Mouse (Mus musculus): ENCODE measurements around the gene Col4a6. TPM values are rescaled to one million over a fixed set of nuclear protein-coding genes. Genes with fewer than 3 reads are reported as not detected.
A peak's percentile ranks its signal among the peaks of the same experiment; 100 is the strongest.

The Col4a6 gene
- polyA plus RNA-seq, 1 experiment from 2014 or later: 2.3 TPM

- TF ChIP-seq CTCF (IDR thresholded peaks at IDR 0.05; ENCODE audit: low read depth): no peak
- ATAC-seq (replicated peaks; ENCODE audit: low FRiP score, low read depth) (no peak), DNase-seq (ENCODE audit: low spot score) (no peak)
- no peaks in the 10 kb centered on the region for H3K9me3 ChIP-seq (replicated peaks; ENCODE audit: low read length)
- H3K4me3 ChIP-seq (replicated peaks; ENCODE audit: low read depth, low read length): no peak overlapping the region
- H3K27me3 ChIP-seq (ENCODE audit: insufficient read depth, low read length): no peaks in the 10 kb centered on the region
- no peak overlapping the region for H3K27ac ChIP-seq
- H3K36me3 ChIP-seq (ENCODE audit: insufficient read depth, low read length): no peaks in the 10 kb centered on the region
- 68% methylated on average over 3 of the region's 3 CpGs for WGBS
- H3K4me2 ChIP-seq (ENCODE audit: low read length): no peak overlapping the region
- no peak overlapping the region for H3K9ac ChIP-seq (ENCODE audit: low read depth, low read length)
- no peaks in the 10 kb centered on the region for H3K4me1 ChIP-seq (replicated peaks; ENCODE audit: insufficient read depth, low read length)
Observed at GRCm38 (mm10) chrX:141292702-141293462, 181.0 kb downstream of the Col4a6 start.

- Histone ChIP-seq H3K9ac (ENCODE audit: low read depth, low read length) (no peak overlapping the region), H3K4me3 (replicated peaks; ENCODE audit: low read depth, low read length) (no peak overlapping the region), H3K4me1 (replicated peaks; ENCODE audit: insufficient read depth, low read length) (no peaks in the 10 kb centered on the region), H3K27me3 (ENCODE audit: insufficient read depth, low read length) (no peaks in the 10 kb centered on the region), H3K9me3 (replicated peaks; ENCODE audit: low read length) (no peaks in the 10 kb centered on the region), H3K4me2 (ENCODE audit: low read length) (no peak overlapping the region), H3K27ac (no peak overlapping the region), H3K36me3 (ENCODE audit: insufficient read depth, low read length) (no peaks in the 10 kb centered on the region)
- DNase-seq (ENCODE audit: low spot score) (no peak), ATAC-seq (replicated peaks; ENCODE audit: low FRiP score, low read depth) (no peak)
- TF ChIP-seq CTCF (IDR thresholded peaks at IDR 0.05; ENCODE audit: low read depth): no peak
- WGBS: 81% methylated on average over 2 of the region's 2 CpGs
Observed at GRCm38 (mm10) chrX:141276397-141276796, 197.5 kb downstream of the Col4a6 start.

- H3K4me3 ChIP-seq (replicated peaks; ENCODE audit: low read depth, low read length): no peak overlapping the region
- DNase-seq (ENCODE audit: low spot score) (no peak), ATAC-seq (replicated peaks; ENCODE audit: low FRiP score, low read depth) (no peak)
- WGBS: 26% methylated on average over 1 of the region's 1 CpGs
- no peaks in the 10 kb centered on the region for H3K36me3 ChIP-seq (ENCODE audit: insufficient read depth, low read length)
- H3K27me3 ChIP-seq (ENCODE audit: insufficient read depth, low read length): no peaks in the 10 kb centered on the region
- no peak overlapping the region for H3K9ac ChIP-seq (ENCODE audit: low read depth, low read length)
- H3K9me3 ChIP-seq (replicated peaks; ENCODE audit: low read length): no peaks in the 10 kb centered on the region
- H3K4me2 ChIP-seq (ENCODE audit: low read length): no peak overlapping the region
- no peak for TF ChIP-seq CTCF (IDR thresholded peaks at IDR 0.05; ENCODE audit: low read depth)
- H3K4me1 ChIP-seq (replicated peaks; ENCODE audit: insufficient read depth, low read length): no peaks in the 10 kb centered on the region
- no peak overlapping the region for H3K27ac ChIP-seq
Observed at GRCm38 (mm10) chrX:141265986-141266385, 207.9 kb downstream of the Col4a6 start.

- WGBS: 50% methylated on average over 1 of the region's 1 CpGs
- Histone ChIP-seq H3K9ac (ENCODE audit: low read depth, low read length) (no peak overlapping the region), H3K9me3 (replicated peaks; ENCODE audit: low read length) (no peaks in the 10 kb centered on the region), H3K27ac (no peak overlapping the region), H3K4me3 (replicated peaks; ENCODE audit: low read depth, low read length) (no peak overlapping the region), H3K27me3 (ENCODE audit: insufficient read depth, low read length) (no peaks in the 10 kb centered on the region), H3K4me2 (ENCODE audit: low read length) (no peak overlapping the region), H3K4me1 (replicated peaks; ENCODE audit: insufficient read depth, low read length) (no peaks in the 10 kb centered on the region), H3K36me3 (ENCODE audit: insufficient read depth, low read length) (no peaks in the 10 kb centered on the region)
- no peak for DNase-seq (ENCODE audit: low spot score)
- no peak for TF ChIP-seq CTCF (IDR thresholded peaks at IDR 0.05; ENCODE audit: low read depth)
- ATAC-seq (replicated peaks; ENCODE audit: low FRiP score, low read depth): no peak
Observed at GRCm38 (mm10) chrX:141249636-141250035, 224.2 kb downstream of the Col4a6 start.

- Histone ChIP-seq H3K9ac (ENCODE audit: low read depth, low read length) (no peak overlapping the region), H3K4me1 (replicated peaks; ENCODE audit: insufficient read depth, low read length) (no peaks in the 10 kb centered on the region), H3K9me3 (replicated peaks; ENCODE audit: low read length) (no peaks in the 10 kb centered on the region), H3K4me2 (ENCODE audit: low read length) (no peak overlapping the region), H3K27ac (no peak overlapping the region), H3K4me3 (replicated peaks; ENCODE audit: low read depth, low read length) (no peak overlapping the region), H3K36me3 (ENCODE audit: insufficient read depth, low read length) (no peaks in the 10 kb centered on the region), H3K27me3 (ENCODE audit: insufficient read depth, low read length) (no peaks in the 10 kb centered on the region)
- no peak for ATAC-seq (replicated peaks; ENCODE audit: low FRiP score, low read depth)
- WGBS: 42% methylated on average over 2 of the region's 2 CpGs
- DNase-seq (ENCODE audit: low spot score): peak; percentile 41
- TF ChIP-seq CTCF (IDR thresholded peaks at IDR 0.05; ENCODE audit: low read depth): peak; percentile 75
Observed at GRCm38 (mm10) chrX:141236564-141237333, 237.1 kb downstream of the Col4a6 start.

- no peak for TF ChIP-seq CTCF (IDR thresholded peaks at IDR 0.05; ENCODE audit: low read depth)
- DNase-seq (ENCODE audit: low spot score) (no peak), ATAC-seq (replicated peaks; ENCODE audit: low FRiP score, low read depth) (no peak)
- no peaks in the 10 kb centered on the region for H3K4me1 ChIP-seq (replicated peaks; ENCODE audit: insufficient read depth, low read length)
- H3K4me2 ChIP-seq (ENCODE audit: low read length): no peak overlapping the region
- H3K4me3 ChIP-seq (replicated peaks; ENCODE audit: low read depth, low read length): no peak overlapping the region
- H3K36me3 ChIP-seq (ENCODE audit: insufficient read depth, low read length): no peaks in the 10 kb centered on the region
- no peak overlapping the region for H3K27ac ChIP-seq
- no peaks in the 10 kb centered on the region for H3K9me3 ChIP-seq (replicated peaks; ENCODE audit: low read length)
- WGBS: 81% methylated on average over 2 of the region's 2 CpGs
- no peak overlapping the region for H3K9ac ChIP-seq (ENCODE audit: low read depth, low read length)
- no peaks in the 10 kb centered on the region for H3K27me3 ChIP-seq (ENCODE audit: insufficient read depth, low read length)
Observed at GRCm38 (mm10) chrX:141228169-141228568, 245.7 kb downstream of the Col4a6 start.
